Mouse (Mus musculus) megakaryocyte progenitor cell, adult 5-6 weeks (primary cell): ENCODE measurements around the gene Sltm. TPM values are rescaled to one million over a fixed set of nuclear protein-coding genes. Genes with fewer than 3 reads are reported as not detected.

ENCODE experiments used
- total RNA-seq, 2 experiments: library from RNA; stranded (forward) in 1 of 2; stranded (reverse) in 1 of 2; fragments of 157-497, 149-512 nt in 1 of 2; fragments of 200-1000 nt in 1 of 2; gene quantifications; 2 replicates each; pipeline versions ENCODE4 v1.2.3 to v1.2.4; 2015 to 2017

Sltm gene
- total RNA-seq, 2 experiments from 2014 or later: 75.6 to 105 TPM

Other genes with a start within 250 kb of the Sltm start
- gene Ccnb2, start 121.2 kb upstream of the Sltm start, total RNA-seq (2015): 117 and 125 TPM in 2 replicates
- 73.8 and 86.8 TPM in 2 replicates for gene Ccnb2, start 121.2 kb upstream of the Sltm start, total RNA-seq (2017)
- gene Rnf111, start 39.0 kb upstream of the Sltm start, total RNA-seq (2015): 43.8 and 49.2 TPM in 2 replicates
- 22.0 and 31.2 TPM in 2 replicates for gene Rnf111, start 39.0 kb upstream of the Sltm start, total RNA-seq (2017)
- gene Gm10642, start 113.5 kb downstream of the Sltm start, total RNA-seq (2015): 0.39 TPM in 1 of 2 replicates, not detected in the other
- gene Gm10642, start 113.5 kb downstream of the Sltm start, total RNA-seq (2017): 0.14 and 0.92 TPM in 2 replicates
- gene Mindy2, start 114.4 kb downstream of the Sltm start, total RNA-seq (2015): 10.1 and 12.5 TPM in 2 replicates
- gene Mindy2, start 114.4 kb downstream of the Sltm start, total RNA-seq (2017): 9.9 and 11.9 TPM in 2 replicates
- gene Adam10, start 136.2 kb downstream of the Sltm start, total RNA-seq (2015): 105 and 107 TPM in 2 replicates
- 42.0 and 51.7 TPM in 2 replicates for gene Adam10, start 136.2 kb downstream of the Sltm start, total RNA-seq (2017)